Mouse (Mus musculus) heart, postnatal 0 days (tissue): ENCODE data around the gene Gm6592. TPM values are rescaled to one million over a fixed set of nuclear protein-coding genes. Genes with fewer than 3 reads are reported as not detected.
"Not testable (repeated sequence)": the region's sequence is repeated elsewhere in the genome, so short reads cannot be mapped to it uniquely, and the experiment has no call there.

Source experiments
- ATAC-seq: fragments of 200-750 bp; cut with Nextera tagmentation; 2 replicates; pipeline ENCODE4 v1.8.0; 2017; ENCODE audit warnings: low read depth, moderate number of reproducible peaks, moderate library complexity; ENCODE audit not compliant: insufficient read depth
- DNase-seq: peaks from one replicate; pipeline ENCODE4 v3.0.0-alpha.2; 2016; ENCODE audit warnings: low spot score
- H3K27ac ChIP-seq: fragments of 300-500 bp; sonication (generic); 2 replicates; pipeline ENCODE4 v1.5.1; 2014; ENCODE audit warnings: low read depth, mild to moderate bottlenecking
- H3K27me3 ChIP-seq: fragments of 300-500 bp; sonication (generic); 2 replicates; pipeline ENCODE4 v1.6.1; 2014; ENCODE audit warnings: low read length, mixed read lengths; ENCODE audit not compliant: control insufficient read depth, insufficient read depth
- H3K36me3 ChIP-seq: fragments of 300-500 bp; sonication (generic); replicated peaks from 2 replicates; pipeline ENCODE4 v1.6.1; 2014; ENCODE audit warnings: low read length, mixed read lengths; ENCODE audit not compliant: control insufficient read depth, insufficient read depth
- H3K4me1 ChIP-seq: fragments of 300-500 bp; sonication (generic); 2 replicates; pipeline ENCODE4 v1.6.1; 2014; ENCODE audit warnings: antibody characterized with exemption; ENCODE audit not compliant: control insufficient read depth, insufficient read depth
- H3K4me2 ChIP-seq: fragments of 300-500 bp; sonication (generic); 2 replicates; pipeline ENCODE4 v1.6.1; 2014; ENCODE audit warnings: low read depth, mild to moderate bottlenecking, low read length, moderate library complexity
- H3K4me3 ChIP-seq: fragments of 300-500 bp; sonication (generic); 2 replicates; pipeline ENCODE4 v1.5.1; 2014; ENCODE audit warnings: low read depth, low read length
- H3K9ac ChIP-seq: fragments of 300-500 bp; sonication (generic); replicated peaks from 2 replicates; pipeline ENCODE4 v1.6.1; 2014; ENCODE audit warnings: low read depth, low read length, mixed read lengths
- H3K9me3 ChIP-seq: fragments of 300-500 bp; sonication (generic); replicated peaks from 2 replicates; pipeline ENCODE4 v1.6.1; 2016; ENCODE audit warnings: low read length; ENCODE audit not compliant: control insufficient read depth
- CTCF ChIP-seq: IDR thresholded peaks from 2 replicates; pipeline ENCODE4 v1.5.1; 2016; ENCODE audit warnings: antibody characterized with exemption, control low read depth, low read depth
- EP300 ChIP-seq: IDR thresholded peaks from 2 replicates; pipeline ENCODE4 v1.6.1; 2016; ENCODE audit warnings: antibody characterized with exemption, low read depth
- WGBS: fragments of 180-500 bp; shearing (Covaris S2); extraction: QIAGEN DNeasy Blood & Tissue Kit; methylation state at CpG from one replicate; pipeline ENCODE4 v1.1.7; 2014; 5-methylcytosine and 5-hydroxymethylcytosine counted together
- polyA plus RNA-seq: library from polyadenylated mRNA; unstranded; fragments of >200 nt; fragmentation: Nextera tagmentation; extraction: Ambion mirVana; gene quantifications from 2 replicates; pipeline ENCODE4 v1.2.1, GENCODE M21; 2015
- total RNA-seq: library from RNA; depleted of rRNA; stranded (reverse); fragments of >200 nt; gene quantifications from 2 replicates; pipeline ENCODE4 v1.2.3, GENCODE M21; 2014; ENCODE audit warnings: low replicate concordance; rRNA removed

The Gm6592 gene
- not detected in 2 replicates for total RNA-seq
- not detected in 2 replicates for polyA plus RNA-seq

DNA sequence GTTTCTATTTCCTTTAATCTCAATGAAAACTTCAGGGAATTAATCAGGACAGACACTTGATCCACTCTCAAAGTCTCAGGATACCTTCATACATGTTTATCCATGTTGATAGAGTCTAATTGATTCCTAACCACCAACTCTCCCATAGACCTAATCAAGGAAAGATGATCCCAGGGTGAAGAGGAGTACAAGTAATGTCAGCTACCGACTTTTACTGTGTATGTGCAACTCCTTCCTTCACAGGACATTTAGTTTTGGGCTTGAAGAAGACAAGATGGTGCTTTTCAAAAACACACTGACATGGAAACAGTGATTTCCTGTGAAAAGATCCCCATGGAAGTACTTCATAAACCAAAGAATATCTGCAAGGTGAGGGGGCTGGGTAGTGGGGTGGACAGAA, at the start of gene Gm6592:
TSS of gene Gm6592 (plus strand) at position 301 of the 400 bp plus-strand sequence.
- H3K4me3 ChIP-seq = no peak within 1 kb of the TSS
- H3K27ac ChIP-seq = no peak within 1 kb of the TSS
- no peaks in the 10 kb centered on the region for H3K36me3 ChIP-seq
- ATAC-seq = no peak
- H3K9me3 ChIP-seq = no peaks in the 10 kb centered on the region
- H3K4me1 ChIP-seq = no peaks in the 10 kb centered on the region
- no peak within 1 kb of the TSS for H3K4me2 ChIP-seq
- 46% methylated on average over 1 of the region's 1 CpGs for WGBS
- no peak for TF ChIP-seq EP300
- H3K9ac ChIP-seq = no peak within 1 kb of the TSS
- DNase-seq = no peak
- no peaks in the 10 kb centered on the region for H3K27me3 ChIP-seq

DNA sequence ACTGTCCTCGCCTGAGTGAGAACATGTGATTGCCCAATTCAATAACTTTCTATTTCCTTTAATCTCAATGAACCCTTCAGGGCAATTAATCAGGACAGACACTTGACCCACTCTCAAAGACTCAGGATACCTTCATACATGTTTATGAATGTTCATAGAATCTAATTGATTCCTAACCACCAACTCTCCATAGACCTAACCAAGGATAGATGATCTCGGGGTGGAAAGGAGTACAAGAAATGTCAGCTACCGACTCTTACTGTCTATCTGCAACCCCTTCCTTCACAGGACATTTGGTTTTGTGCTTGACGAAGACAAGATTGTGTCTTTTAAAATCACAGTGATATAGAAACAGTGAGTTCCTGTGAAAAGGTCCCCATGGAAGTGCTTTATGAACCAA, 40.4 kb upstream of the Gm6592 start, which contains the start of gene Ssxb5:
TSS of gene Ssxb5 (plus strand) at position 301 of the 400 bp plus-strand sequence.
- not testable (repeated sequence) for H3K4me3 ChIP-seq, H3K9me3 ChIP-seq, ATAC-seq, H3K36me3 ChIP-seq, H3K9ac ChIP-seq, H3K4me1 ChIP-seq, H3K4me2 ChIP-seq, H3K27ac ChIP-seq, H3K27me3 ChIP-seq, DNase-seq
- WGBS = 67% methylated on average over 4 of the region's 4 CpGs

GRCm38 (mm10) chrX:8832043-8832442, 11.8 kb upstream of the Gm6592 start:
- Histone ChIP-seq H3K36me3 (no peaks in the 10 kb centered on the region), H3K27ac (no peak overlapping the region), H3K4me3 (no peak overlapping the region), H3K9ac (no peak overlapping the region), H3K4me2 (no peak overlapping the region), H3K4me1 (no peaks in the 10 kb centered on the region), H3K9me3 (no peaks in the 10 kb centered on the region), H3K27me3 (no peaks in the 10 kb centered on the region)
- ATAC-seq (no peak), DNase-seq (peak; percentile 5)
- TF ChIP-seq CTCF (peak; percentile 48), EP300 (no peak)

- no peak for ATAC-seq
- no peak for DNase-seq
- Histone ChIP-seq H3K9ac (no peak overlapping the region), H3K27ac (no peak overlapping the region), H3K4me3 (no peak overlapping the region), H3K27me3 (no peaks in the 10 kb centered on the region), H3K9me3 (no peaks in the 10 kb centered on the region), H3K4me1 (no peaks in the 10 kb centered on the region), H3K36me3 (no peaks in the 10 kb centered on the region), H3K4me2 (no peak overlapping the region)
- TF ChIP-seq EP300 = no peak
- no peak for TF ChIP-seq CTCF
- WGBS = 84% methylated on average over 10 of the region's 10 CpGs
These were observed 8.7 kb downstream of the Gm6592 start for GRCm38 (mm10) chrX:8852486-8852885.

DNA sequence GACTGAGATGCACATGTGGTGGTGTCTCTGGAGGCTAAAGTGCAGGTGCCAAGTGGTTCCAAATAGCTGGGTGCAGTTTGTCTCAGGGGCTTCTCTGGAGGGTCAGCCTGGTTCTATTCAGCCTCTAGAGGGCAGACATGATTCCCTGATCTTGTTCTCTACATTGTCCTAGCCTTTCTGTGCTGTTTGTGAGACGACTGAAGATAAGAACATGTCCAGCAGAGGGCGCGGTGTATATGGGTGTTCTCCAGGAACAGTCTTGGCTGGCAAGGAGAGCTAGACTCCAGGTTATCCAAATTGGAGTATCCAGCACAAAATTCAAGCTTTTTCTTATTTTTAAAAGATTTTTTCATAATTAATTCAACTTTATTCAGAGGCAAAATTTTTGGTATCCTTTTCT, 20.5 kb downstream of the Gm6592 start:
- H3K4me2 ChIP-seq, H3K27me3 ChIP-seq, ATAC-seq, H3K9ac ChIP-seq, H3K4me1 ChIP-seq, H3K36me3 ChIP-seq, H3K27ac ChIP-seq, H3K9me3 ChIP-seq, H3K4me3 ChIP-seq: not testable (repeated sequence)
- 6% methylated on average over 3 of the region's 3 CpGs for WGBS
- TF ChIP-seq CTCF = peak; percentile 61
- peak; percentile 6 for DNase-seq

DNA sequence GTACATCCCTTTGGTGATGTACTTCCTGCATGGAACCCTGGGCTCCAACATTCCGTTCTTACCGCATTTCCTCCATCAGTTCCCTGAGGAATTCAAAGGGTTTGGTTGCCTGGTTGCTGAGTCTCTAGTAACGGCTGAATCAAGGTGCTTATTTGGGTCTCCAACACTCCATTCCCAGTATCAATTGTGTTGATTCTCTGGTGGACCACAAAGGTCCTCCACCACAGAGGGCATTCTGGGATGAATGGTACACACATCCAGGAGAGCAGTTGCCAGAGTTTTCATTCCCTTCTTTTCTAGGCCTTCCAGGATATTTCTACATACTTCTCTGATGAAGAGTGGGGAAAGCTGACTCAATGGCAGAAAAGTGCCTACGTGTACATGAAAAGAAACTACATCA, 30.2 kb downstream of the Gm6592 start, which contains the start of gene Gm5751:
TSS of gene Gm5751 (plus strand) at position 301 of the 400 bp plus-strand sequence.
- not testable (repeated sequence) for ATAC-seq, H3K9me3 ChIP-seq, H3K4me3 ChIP-seq, H3K27ac ChIP-seq, H3K4me1 ChIP-seq, DNase-seq, H3K4me2 ChIP-seq, H3K36me3 ChIP-seq, H3K9ac ChIP-seq, H3K27me3 ChIP-seq
- 75% methylated on average over 3 of the region's 4 CpGs for WGBS
